Mouse (Mus musculus) layer of hippocampus, adult 18-20 months (tissue): ENCODE results near the gene Zdhhc15. TPM values are rescaled to one million over a fixed set of nuclear protein-coding genes. Genes with fewer than 3 reads are reported as not detected.

Experiments used
- total RNA-seq, 2 experiments: library from RNA; stranded (reverse); gene quantifications; 2 replicates each; pipeline ENCODE4 v1.2.3; 2021

The Zdhhc15 gene
- total RNA-seq, 2 experiments from 2014 or later, result 5.2 to 7.5 TPM

Other genes with a start within 250 kb of the Zdhhc15 start
- 10 to 100 TPM; 15.2 to 16.7 TPM for gene Uprt, start 188.2 kb downstream of the Zdhhc15 start, total RNA-seq
- 10 to 100 TPM; 12.0 to 14.2 TPM for gene Magee2, start 186.2 kb upstream of the Zdhhc15 start, total RNA-seq